ENCODE assay signal across 33 mouse cellular contexts in genomic region chr9:20761388-20761787, GRCm38 (mm10). TPM values are rescaled to one million over a fixed set of nuclear protein-coding genes. Genes with fewer than 3 reads are reported as not detected.
A peak's percentile ranks its signal among the peaks of the same experiment; 100 is the strongest.
DNase-seq lines count a peak whose midpoint lies in the region; ATAC-seq and TF ChIP-seq lines count a peak whose summit lies in the region.
"Had no signal": no experiment of that assay in that cellular context is flagged by ENCODE, and none has a peak within 500 bp of the region (broad histone marks: within the 10 kb centered on the region; RNA-seq: fewer than 3 reads in every experiment).

No protein-coding gene starts in this region.

- no peaks in the 10 kb centered on the region for H3K36me3 ChIP-seq in heart, embryonic 16.5 days (ENCODE audit: control insufficient read depth, insufficient read depth)
- H3K36me3 ChIP-seq in liver, adult 2 months (ENCODE audit: control insufficient read depth, insufficient read depth, low read length) = no peaks in the 10 kb centered on the region
- no peaks in the 10 kb centered on the region for H3K36me3 ChIP-seq in liver, postnatal 0 days (replicated peaks; ENCODE audit: insufficient read depth, low read length)
- H3K36me3 ChIP-seq: embryonic facial prominence, embryonic 12.5 days; embryonic facial prominence, embryonic 15.5 days; forebrain, embryonic 12.5 days; forebrain, embryonic 15.5 days; heart, embryonic 10.5 days; heart, embryonic 13.5 days had no signal

- H3K4me2 ChIP-seq in heart, embryonic 16.5 days (ENCODE audit: low read depth, low read length) = no peak overlapping the region
- no peak overlapping the region for H3K4me2 ChIP-seq in liver, postnatal 0 days (ENCODE audit: low read depth, low read length)
- H3K4me2 ChIP-seq: embryonic facial prominence, embryonic 12.5 days; embryonic facial prominence, embryonic 15.5 days; forebrain, embryonic 12.5 days; forebrain, embryonic 15.5 days; heart, embryonic 13.5 days; hindbrain, embryonic 14.5 days had no signal

- no peaks in the 10 kb centered on the region; the same call in 1 of the 2 replicates for H3K27me3 ChIP-seq in heart, embryonic 16.5 days (ENCODE audit: control insufficient read depth, insufficient read depth, low read length)
- no peaks in the 10 kb centered on the region for H3K27me3 ChIP-seq in liver, adult 2 months (ENCODE audit: control insufficient read depth, insufficient read depth, low read length)
- H3K27me3 ChIP-seq in liver, postnatal 0 days (ENCODE audit: insufficient read depth, low read length) = 0 out of 2 replicates have a peak, but pooled peaks cover 3% of the 10 kb centered on the region
- H3K27me3 ChIP-seq: embryonic facial prominence, embryonic 12.5 days; embryonic facial prominence, embryonic 15.5 days; forebrain, embryonic 12.5 days; forebrain, embryonic 15.5 days; Patski had no signal

- intact Hi-C loops in gastrocnemius, adult 2 months (cut with DNase I) = no loop called here
- intact Hi-C loops in heart, postnatal 14 days (cut with DNase I) = no loop called here

- WGBS in heart, embryonic 16.5 days = 59% methylated on average over 3 of the region's 3 CpGs
- WGBS in liver, adult 2 months = 87% methylated on average over 3 of the region's 3 CpGs
- 59% methylated on average over 3 of the region's 3 CpGs for WGBS in liver, postnatal 0 days (ENCODE audit: insufficient replicate concordance)

- H3K9ac ChIP-seq in heart, embryonic 16.5 days (ENCODE audit: low read length) = no peak overlapping the region
- no peak overlapping the region for H3K9ac ChIP-seq in liver, adult 2 months (ENCODE audit: low read depth, low read length)
- no peak overlapping the region for H3K9ac ChIP-seq in liver, postnatal 0 days (replicated peaks)
- H3K9ac ChIP-seq: embryonic facial prominence, embryonic 12.5 days; embryonic facial prominence, embryonic 15.5 days; forebrain, embryonic 12.5 days; forebrain, embryonic 15.5 days; heart, embryonic 13.5 days; hindbrain, embryonic 14.5 days had no signal

- peak overlapping the region; percentile 76 for H3K27ac ChIP-seq in gastrocnemius, adult 2 months
- peak overlapping the region; percentile 48; the same call in 1 of the 2 replicates for H3K27ac ChIP-seq in heart, embryonic 16.5 days (ENCODE audit: low read length)
- H3K27ac ChIP-seq in liver, adult 2 months (replicated peaks; ENCODE audit: insufficient read depth, low read depth, low read length) = peak overlapping the region; percentile 54
- no peak overlapping the region for H3K27ac ChIP-seq in liver, postnatal 0 days (ENCODE audit: low read depth)
- H3K27ac ChIP-seq in embryonic fibroblast, embryonic 13.5 days (ENCODE audit: insufficient read depth, low read length) = 0 out of 2 replicates have a peak overlapping the region, but pooled peaks have one; percentile 18
- H3K27ac ChIP-seq: embryonic facial prominence, embryonic 12.5 days; embryonic facial prominence, embryonic 15.5 days; forebrain, embryonic 15.5 days; heart, embryonic 10.5 days; heart, embryonic 13.5 days; hindbrain, postnatal 0 days had no signal

- no peak overlapping the region for H3K4me3 ChIP-seq in gastrocnemius, adult 2 months
- H3K4me3 ChIP-seq in heart, embryonic 16.5 days (ENCODE audit: low read length) = no peak overlapping the region
- H3K4me3 ChIP-seq in liver, adult 2 months (ENCODE audit: insufficient read depth, low read depth, low read length) = no peak overlapping the region
- H3K4me3 ChIP-seq in liver, postnatal 0 days (ENCODE audit: low read depth, low read length) = no peak overlapping the region
- H3K4me3 ChIP-seq in embryonic fibroblast, embryonic 13.5 days (ENCODE audit: insufficient read depth, low read length) = no peak overlapping the region
- H3K4me3 ChIP-seq: embryonic facial prominence, embryonic 12.5 days; embryonic facial prominence, embryonic 15.5 days; erythroblast, embryonic 14.5 days; forebrain, embryonic 12.5 days; forebrain, embryonic 15.5 days; heart, embryonic 10.5 days; heart, embryonic 13.5 days had no signal

- TF ChIP-seq POLR2A in liver, adult 2 months (IDR thresholded peaks at IDR 0.05; ENCODE audit: extremely low read depth, insufficient read depth, low read length) = no peak
- TF ChIP-seq POLR2A in embryonic fibroblast, embryonic 13.5 days (IDR thresholded peaks at IDR 0.05; ENCODE audit: low read depth, low read length) = no peak

- TF ChIP-seq CTCF in gastrocnemius, adult 2 months (IDR thresholded peaks at IDR 0.05) = no peak
- TF ChIP-seq CTCF in liver, adult 2 months (IDR thresholded peaks at IDR 0.05; ENCODE audit: low read depth, low read length) = no peak
- no peak for TF ChIP-seq CTCF in liver, postnatal 0 days (IDR thresholded peaks at IDR 0.05; ENCODE audit: low read depth)
- TF ChIP-seq CTCF in embryonic fibroblast, embryonic 13.5 days (IDR thresholded peaks at IDR 0.05; ENCODE audit: borderline replicate concordance, insufficient read depth, low read length) = no peak

- peaks cover 5% of the 10 kb centered on the region; the same call in 1 of the 2 replicates for H3K4me1 ChIP-seq in heart, embryonic 16.5 days (ENCODE audit: control insufficient read depth, insufficient read depth, low read length)
- no peaks in the 10 kb centered on the region for H3K4me1 ChIP-seq in liver, adult 2 months (ENCODE audit: control insufficient read depth, insufficient read depth, low read length)
- peaks cover 8% of the 10 kb centered on the region for H3K4me1 ChIP-seq in liver, postnatal 0 days (ENCODE audit: insufficient read depth)
- no peaks in the 10 kb centered on the region for H3K4me1 ChIP-seq in embryonic fibroblast, embryonic 13.5 days (ENCODE audit: control insufficient read depth, insufficient read depth, low read length)
- H3K4me1 ChIP-seq: embryonic facial prominence, embryonic 12.5 days; embryonic facial prominence, embryonic 15.5 days; heart, embryonic 13.5 days had no signal

- DNase-seq in gastrocnemius, adult 2 months = no peak
- no peak for DNase-seq in gastrocnemius, postnatal 10 days
- no peak for DNase-seq in heart, postnatal 14 days
- DNase-seq in liver, adult 2 months (ENCODE audit: extremely low read depth, low read depth, low spot score) = no peak
- DNase-seq in liver, postnatal 0 days = no peak
- DNase-seq: cerebellum, adult 11 months; cerebellum, adult 9-11 months; cerebellum, postnatal 25 days had no signal

- no peak for ATAC-seq in heart, embryonic 16.5 days (replicated peaks; ENCODE audit: extremely low read depth, insufficient read depth, low FRiP score)
- ATAC-seq in liver, postnatal 0 days = no peak
- ATAC-seq in monocyte, adult 5-6 weeks (replicated peaks; ENCODE audit: insufficient number of reproducible peaks, low FRiP score, low TSS enrichment, poor library complexity, severe bottlenecking) = no peak
- ATAC-seq: hindbrain, postnatal 0 days; inflammation-experienced regulatory T-cells, adult 6 months had no signal

- no peaks in the 10 kb centered on the region for H3K9me3 ChIP-seq in heart, embryonic 16.5 days (replicated peaks; ENCODE audit: control insufficient read depth, low read length)
- no peaks in the 10 kb centered on the region for H3K9me3 ChIP-seq in liver, postnatal 0 days (ENCODE audit: low read length)
- H3K9me3 ChIP-seq: embryonic facial prominence, embryonic 12.5 days; embryonic facial prominence, embryonic 15.5 days; forebrain, embryonic 12.5 days; forebrain, embryonic 15.5 days; heart, embryonic 10.5 days; heart, embryonic 13.5 days had no signal

- no peaks in the 10 kb centered on the region for H3K79me2 ChIP-seq in liver, adult 2 months (ENCODE audit: control insufficient read depth, insufficient read depth, low read length)

- no peak for TF ChIP-seq EP300 in liver, postnatal 0 days (IDR thresholded peaks at IDR 0.05; ENCODE audit: low read depth)

RNA-seq across cellular contexts. Expression of gene Olfm2, which starts 15.2 kb away (rescaled TPM):
- total RNA-seq in gastrocnemius, adult 2 months (2021) = under 1 TPM; 0.20 TPM
- under 1 TPM; 0.52 TPM for total RNA-seq in gastrocnemius, postnatal 10 days (2021)
- polyA plus RNA-seq in heart, embryonic 16.5 days (2015; fragmentation: Nextera tagmentation; extraction: Ambion mirVana) = 1.4 and 1.7 TPM in 2 replicates
- under 1 TPM; 0.29 to 0.41 TPM for total RNA-seq in heart, postnatal 14 days (2021)
- total RNA-seq in liver, adult 2 months (2014; rRNA removed) = 0.09 and 0.34 TPM in 2 replicates
- 0.14 and 0.72 TPM in 2 replicates for polyA plus RNA-seq in liver, adult 2 months (2012; rRNA removed)
- 0.20 and 0.34 TPM in 2 replicates for polyA plus RNA-seq in liver, postnatal 0 days (2015; fragmentation: Nextera tagmentation; extraction: Ambion mirVana)
- 3.6 and 6.5 TPM in 2 replicates for polyA plus RNA-seq in embryonic fibroblast, embryonic 13.5 days (2011; ENCODE audit: insufficient read length, low read depth, missing spikeins)
- not detected in 3 replicates for total RNA-seq in monocyte, adult 5-6 weeks (2017)
- total RNA-seq: common myeloid progenitor, adult 5-6 weeks had no signal
- polyA plus RNA-seq: erythroblast, embryonic 14.5 days had no signal

RNA-seq across cellular contexts. Expression of gene Col5a3, which starts 53.5 kb away (rescaled TPM):
- 10 to 100 TPM; 12.8 to 22.5 TPM for total RNA-seq in gastrocnemius, adult 2 months (2021)
- 10 to 100 TPM; 76.7 to 90.9 TPM for total RNA-seq in gastrocnemius, postnatal 10 days (2021)
- 1.9 and 2.1 TPM in 2 replicates for polyA plus RNA-seq in heart, embryonic 16.5 days (2015; fragmentation: Nextera tagmentation; extraction: Ambion mirVana)
- 10 to 100 TPM; 31.8 to 33.2 TPM for total RNA-seq in heart, postnatal 14 days (2021)
- total RNA-seq in liver, adult 2 months (2014; rRNA removed) = 0.83 and 2.1 TPM in 2 replicates
- 2.9 and 6.4 TPM in 2 replicates for polyA plus RNA-seq in liver, adult 2 months (2012; rRNA removed)
- 0.83 and 1.0 TPM in 2 replicates for polyA plus RNA-seq in liver, postnatal 0 days (2015; fragmentation: Nextera tagmentation; extraction: Ambion mirVana)
- 68.7 and 71.7 TPM in 2 replicates for polyA plus RNA-seq in embryonic fibroblast, embryonic 13.5 days (2011; ENCODE audit: insufficient read length, low read depth, missing spikeins)
- total RNA-seq in monocyte, adult 5-6 weeks (2017) = 0.11 TPM in 1 of 3 replicates, not detected in the others
- polyA plus RNA-seq: erythroblast, embryonic 14.5 days; inflammation-experienced regulatory T-cells, adult 6 months had no signal

RNA-seq across cellular contexts. Expression of gene Rdh8, which starts 56.9 kb away (rescaled TPM):
- total RNA-seq in gastrocnemius, adult 2 months (2021) = under 1 TPM in 1 of 2 experiments, not detected in 1; 0.56 TPM
- not detected for total RNA-seq in gastrocnemius, postnatal 10 days (2021)
- not detected in 2 replicates for polyA plus RNA-seq in heart, embryonic 16.5 days (2015; fragmentation: Nextera tagmentation; extraction: Ambion mirVana)
- not detected for total RNA-seq in heart, postnatal 14 days (2021)
- total RNA-seq in liver, adult 2 months (2014; rRNA removed) = not detected in 2 replicates
- not detected in 2 replicates for polyA plus RNA-seq in liver, adult 2 months (2012; rRNA removed)
- not detected in 2 replicates for polyA plus RNA-seq in liver, postnatal 0 days (2015; fragmentation: Nextera tagmentation; extraction: Ambion mirVana)
- polyA plus RNA-seq in embryonic fibroblast, embryonic 13.5 days (2011; ENCODE audit: insufficient read length, low read depth, missing spikeins) = not detected in 2 replicates
- not detected in 3 replicates for total RNA-seq in monocyte, adult 5-6 weeks (2017)
- total RNA-seq: adrenal gland, adult 18-20 months; adrenal gland, postnatal 10 days; adrenal gland, postnatal 36 days; common myeloid progenitor, adult 5-6 weeks; ES-E14; gastrocnemius, postnatal 4 days; heart, postnatal 10 days; heart, postnatal 4 days; hindbrain, postnatal 0 days had no signal
- polyA plus RNA-seq: cerebellum, adult 2 months; embryonic facial prominence, embryonic 12.5 days; embryonic facial prominence, embryonic 15.5 days; erythroblast, embryonic 14.5 days; forebrain, embryonic 12.5 days; forebrain, embryonic 15.5 days; heart, embryonic 10.5 days; heart, embryonic 13.5 days; hindbrain, embryonic 11.5 days; hindbrain, embryonic 14.5 days; hindbrain, postnatal 0 days; inflammation-experienced regulatory T-cells, adult 6 months; intestine, embryonic 16.5 days; Patski had no signal
